ENCODE assay signal across 18 mouse cellular contexts in genomic region chr14:75460436-75460835, GRCm38 (mm10). TPM values are rescaled to one million over a fixed set of nuclear protein-coding genes. Genes with fewer than 3 reads are reported as not detected.
DNase-seq lines count a peak whose midpoint lies in the region; ATAC-seq and TF ChIP-seq lines count a peak whose summit lies in the region.
"Had no signal": no experiment of that assay in that cellular context is flagged by ENCODE, and none has a peak within 500 bp of the region (broad histone marks: within the 10 kb centered on the region; RNA-seq: fewer than 3 reads in every experiment).

No protein-coding gene starts in this region.

- no peaks in the 10 kb centered on the region for H3K27me3 ChIP-seq in neural tube, embryonic 15.5 days (replicated peaks)

- 55% methylated on average over 3 of the region's 3 CpGs for WGBS in neural tube, embryonic 15.5 days

- peaks cover 60% of the 10 kb centered on the region for H3K4me1 ChIP-seq in neural tube, embryonic 15.5 days

- 0 out of 2 replicates have a peak overlapping the region, but pooled peaks have one; percentile 32 for H3K9ac ChIP-seq in neural tube, embryonic 15.5 days (replicated peaks)

- peak; percentile 25; the same call in 1 of the 2 replicates for ATAC-seq in frontal cortex, adult (ENCODE audit: low TSS enrichment)
- no peak for ATAC-seq in neural tube, embryonic 15.5 days (ENCODE audit: low FRiP score)
- ATAC-seq in megakaryocyte, adult 5-6 weeks (ENCODE audit: poor library complexity, severe bottlenecking), result no peak

- DNase-seq in frontal cortex, postnatal 25 days (ENCODE audit: low spot score in 2 of 2), result no peak
- no peak for DNase-seq in layer of hippocampus, adult 2 months (ENCODE audit: low spot score in 2 of 2)
- no peak for DNase-seq in layer of hippocampus, postnatal 25 days (ENCODE audit: extremely low spot score in 1 of 2, low spot score in 1 of 2)
- DNase-seq in thymus, postnatal 14 days, result peak; percentile 14
- DNase-seq in thymus, postnatal 4 days, result no peak
- DNase-seq: adrenal gland, adult 8-10 months; cerebellum, adult 11 months; cerebellum, postnatal 25 days; kidney, adult 8-10 months; kidney, postnatal 36 days; liver; lung, adult 18-20 months; lung, postnatal 4 days; thymus, adult 18-20 months had no signal

- no peaks in the 10 kb centered on the region for H3K36me3 ChIP-seq in neural tube, embryonic 15.5 days

- H3K4me3 ChIP-seq in layer of hippocampus, adult 2 months, result no peak overlapping the region
- H3K4me3 ChIP-seq in neural tube, embryonic 15.5 days (replicated peaks), result no peak overlapping the region

- H3K9me3 ChIP-seq in neural tube, embryonic 15.5 days (replicated peaks), result no peaks in the 10 kb centered on the region

- H3K4me2 ChIP-seq in neural tube, embryonic 15.5 days, result peak overlapping the region; percentile 67

- TF ChIP-seq CTCF in layer of hippocampus, adult 2 months (conservative IDR thresholded peaks at IDR 0.05), result no peak

- peak overlapping the region; percentile 32; the same call in 1 of the 2 replicates for H3K27ac ChIP-seq in layer of hippocampus, adult 2 months
- H3K27ac ChIP-seq in neural tube, embryonic 15.5 days (replicated peaks), result peak overlapping the region; percentile 73; the same call in 1 of the 2 replicates

RNA-seq across cellular contexts. Expression of gene Siah3, which starts 4.7 kb away (rescaled TPM):
- 1 to 10 TPM; 7.7 to 8.5 TPM for total RNA-seq in layer of hippocampus, adult 2 months (2021)
- total RNA-seq in layer of hippocampus, postnatal 25 days (2021), result 10 to 100 TPM in 1 of 2 experiments, 1 to 10 TPM in 1; 7.4 to 10.3 TPM
- polyA plus RNA-seq in neural tube, embryonic 15.5 days (2015; fragmentation: Nextera tagmentation; extraction: Ambion mirVana), result 5.1 and 6.0 TPM in 2 replicates
- not detected in 2 replicates for total RNA-seq in megakaryocyte, adult 5-6 weeks (2015)
- total RNA-seq in megakaryocyte, adult 5-6 weeks (2017), result not detected in 2 replicates
- polyA plus RNA-seq: heart, embryonic 14.5 days had no signal

Comparison
In these comparisons a context has a peak if more than half of its experiments do, and no peak if none do; other contexts are left out.
1. RNA of gene Siah3, which starts 4.7 kb away (total RNA-seq): 7.4 to 10.3 TPM in layer of hippocampus, postnatal 25 days and 7.7 to 8.5 TPM in layer of hippocampus, adult 2 months; not detected in megakaryocyte, adult 5-6 weeks; every median in the first group is over 4 times any median in the second.